Mouse (Mus musculus): ENCODE data around the gene Klf13.

DNA sequence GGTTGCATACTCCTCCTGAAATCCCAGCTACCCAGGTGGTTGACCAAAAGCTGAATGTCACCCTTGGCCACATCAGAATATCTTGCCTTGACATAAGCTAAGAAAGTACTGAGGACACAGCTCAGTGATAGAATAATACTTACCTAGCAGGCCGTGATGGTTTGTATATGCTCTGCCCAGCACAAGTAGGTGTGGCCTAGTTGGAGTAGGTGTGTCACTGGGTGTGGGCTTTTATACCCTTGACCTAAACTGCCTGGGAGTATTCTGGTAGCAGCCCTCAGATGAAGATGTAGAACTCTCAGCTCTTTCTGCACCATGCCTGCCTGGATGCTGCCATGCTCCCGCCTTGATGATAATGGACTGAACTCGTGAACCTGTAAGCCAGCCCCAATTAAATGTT lies 6.3 kb downstream of the Klf13 start:
- TF ChIP-seq EP300 (IDR thresholded peaks at IDR 0.05; ENCODE audit: low read depth) (no peak), CTCF (IDR thresholded peaks at IDR 0.05; ENCODE audit: low read depth) (no peak)

All from liver, embryonic 14.5 days (tissue).